Mouse (Mus musculus): ENCODE data around the gene Mettl7b.

Gene Mettl7b

DNA sequence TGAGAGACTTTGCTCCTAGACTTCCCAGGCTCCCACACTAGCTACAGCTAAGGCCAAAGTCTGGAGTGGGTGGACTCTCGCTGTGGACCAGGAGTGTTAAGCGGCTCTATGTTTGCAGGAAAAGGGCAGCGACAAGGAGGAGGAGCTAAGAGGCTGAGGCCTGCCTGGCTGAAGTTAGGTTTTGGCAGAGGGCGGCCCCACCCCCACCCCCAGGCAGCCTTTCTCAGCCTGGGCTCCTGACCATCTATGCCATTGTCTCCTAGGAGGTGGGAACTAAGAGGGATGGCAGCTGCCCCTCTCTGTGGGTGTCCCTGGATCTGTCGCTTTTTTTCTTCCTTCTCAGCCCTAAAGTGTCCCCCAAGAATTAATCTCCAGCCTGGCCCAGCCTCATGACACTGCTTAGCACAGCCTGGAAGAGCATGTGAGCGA, 41.6 kb downstream of the Mettl7b start:
- no peak for DNase-seq (ENCODE audit: low spot score)

DNA sequence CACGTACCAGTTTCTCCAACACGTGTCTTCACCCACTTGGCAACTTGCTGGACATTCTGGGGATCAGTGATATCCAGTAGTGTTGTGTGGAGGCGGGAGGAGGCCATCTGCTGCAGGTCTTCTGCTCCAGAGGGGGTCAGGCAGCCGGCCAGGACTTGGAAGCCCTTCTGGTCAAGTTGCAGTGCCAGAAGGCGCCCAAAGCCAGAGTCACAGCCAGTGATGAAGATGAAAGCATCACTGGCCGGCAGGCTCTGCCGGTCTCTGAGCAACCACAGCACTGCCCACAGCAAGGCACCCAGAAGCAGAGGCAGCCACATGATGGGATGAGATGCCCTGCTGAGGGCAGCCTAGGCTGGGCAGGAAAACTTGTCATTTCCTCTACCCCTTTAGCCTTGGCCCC, 42.5 kb downstream of the Mettl7b start:
- peak; percentile 53 for DNase-seq (ENCODE audit: low spot score)

DNA sequence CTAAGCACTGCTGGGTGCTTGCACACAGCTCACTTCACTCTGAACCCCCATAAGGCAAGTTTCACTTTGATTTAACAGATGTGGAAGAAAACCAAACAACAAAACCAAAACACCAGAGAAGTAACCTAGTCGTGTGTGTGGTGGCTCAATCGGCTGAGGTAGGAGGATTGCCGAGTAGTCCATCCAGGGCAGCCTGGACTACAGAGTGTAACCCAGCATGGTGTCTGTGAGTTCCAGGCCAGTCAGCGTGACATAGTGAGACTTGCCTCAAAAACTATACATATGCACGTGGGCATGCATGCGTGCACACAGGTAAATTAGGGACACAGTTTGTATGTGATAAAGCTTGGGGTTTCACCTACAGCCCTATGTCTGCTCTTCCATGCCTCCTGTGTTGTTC, 43.4 kb downstream of the Mettl7b start:
- no peak for DNase-seq (ENCODE audit: low spot score)

DNA sequence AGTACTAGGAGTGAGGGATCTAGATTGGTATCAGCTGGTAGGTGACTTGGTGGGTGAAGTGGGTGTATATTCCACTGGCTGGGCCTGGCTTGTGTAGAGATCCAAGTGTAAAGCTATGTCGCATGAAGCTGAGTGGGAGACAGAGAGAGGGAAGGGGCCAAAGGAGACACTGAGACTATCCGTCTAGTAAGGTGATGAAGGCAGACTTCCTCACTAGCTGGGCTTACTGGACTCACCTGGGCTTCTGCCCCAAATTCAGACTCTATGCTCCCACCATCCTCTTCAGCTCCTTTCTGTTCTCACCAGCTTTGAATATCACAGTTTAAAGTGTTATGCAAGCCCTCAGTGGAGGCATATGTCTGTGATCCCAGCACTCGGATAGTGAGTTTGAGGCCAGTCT, 44.1 kb downstream of the Mettl7b start:
- DNase-seq (ENCODE audit: low spot score) = no peak

DNA sequence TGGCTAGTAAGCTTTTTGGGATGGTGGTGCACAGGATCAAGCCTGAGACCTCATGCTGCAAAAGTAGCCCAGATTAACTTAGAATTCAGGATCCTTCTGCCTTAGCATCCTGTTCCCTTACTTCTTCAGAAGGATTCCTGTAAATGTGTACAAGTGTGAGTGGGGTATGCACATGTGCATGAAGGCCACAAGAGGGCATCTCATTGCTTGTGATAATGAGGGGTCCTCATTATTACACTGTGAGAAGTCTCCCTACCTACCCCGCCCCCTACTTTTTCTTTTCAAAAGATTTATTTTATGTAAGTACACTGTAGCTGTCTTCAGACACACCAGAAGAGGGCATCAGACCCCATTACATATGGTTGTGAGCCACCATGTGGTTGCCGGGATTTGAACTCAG, 45.2 kb downstream of the Mettl7b start:
- no peak for DNase-seq (ENCODE audit: low spot score)

DNA sequence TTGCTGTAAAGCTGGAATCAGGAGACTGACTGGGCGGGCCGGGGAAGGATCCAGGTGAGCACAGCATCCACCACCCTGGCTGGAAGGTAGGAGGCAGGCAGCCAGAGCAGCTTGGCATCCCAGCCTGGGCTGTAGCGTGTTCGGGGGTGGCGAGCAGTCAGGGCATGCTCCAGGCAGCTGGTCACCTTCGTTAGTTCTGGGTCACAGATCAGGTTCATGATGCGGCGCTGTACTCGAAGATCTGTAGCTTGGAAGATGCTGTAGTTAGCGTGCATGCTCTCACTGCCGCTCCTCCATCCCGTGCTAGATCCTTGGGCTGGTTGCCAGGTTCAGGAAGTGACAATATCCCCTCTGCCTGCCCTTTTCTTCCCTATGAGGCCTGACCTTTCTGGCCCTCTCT, 47.1 kb downstream of the Mettl7b start:
- DNase-seq (ENCODE audit: low spot score) = no peak

DNA sequence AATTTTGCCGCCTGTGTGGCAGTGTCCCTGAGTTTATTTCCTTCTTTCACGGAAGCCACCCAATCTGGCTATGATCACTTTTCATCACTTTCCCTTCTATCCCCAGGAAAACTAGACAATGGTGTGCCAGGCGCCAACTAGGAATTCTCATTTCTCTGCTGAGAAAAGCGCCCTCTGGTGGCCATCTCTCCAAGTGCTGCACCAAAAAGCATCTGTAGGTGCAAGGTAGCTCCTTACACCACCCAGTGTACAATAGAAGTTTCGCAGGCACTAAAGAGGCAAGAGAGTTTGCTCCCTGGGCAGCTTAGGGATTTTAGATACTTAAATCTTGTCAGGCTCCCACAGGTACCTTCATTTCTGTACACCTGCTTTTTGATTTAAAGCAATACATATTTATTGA, 47.6 kb downstream of the Mettl7b start:
- peak; percentile 93 for DNase-seq (ENCODE audit: low spot score)

DNA sequence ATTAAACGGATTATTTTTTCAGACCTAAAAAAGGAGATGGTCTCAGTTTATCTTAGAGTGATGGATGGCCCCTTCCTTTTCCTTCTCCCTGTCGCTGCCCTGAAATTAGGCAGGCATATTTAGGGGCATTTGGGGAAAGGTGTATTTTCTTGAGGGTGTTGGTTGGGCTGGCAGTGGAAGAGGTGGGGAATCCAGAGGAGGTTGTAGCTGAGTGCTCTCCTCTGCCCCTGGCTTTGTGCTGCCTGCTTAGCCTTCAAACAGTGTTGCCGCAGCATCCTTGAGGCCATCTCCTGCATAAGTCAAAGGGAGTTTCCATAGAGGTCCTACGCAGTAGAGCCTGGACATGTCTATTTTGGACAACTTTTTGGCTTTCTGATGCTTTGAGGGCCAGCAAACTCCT, 48.0 kb downstream of the Mettl7b start:
- DNase-seq (ENCODE audit: low spot score) = no peak

DNA sequence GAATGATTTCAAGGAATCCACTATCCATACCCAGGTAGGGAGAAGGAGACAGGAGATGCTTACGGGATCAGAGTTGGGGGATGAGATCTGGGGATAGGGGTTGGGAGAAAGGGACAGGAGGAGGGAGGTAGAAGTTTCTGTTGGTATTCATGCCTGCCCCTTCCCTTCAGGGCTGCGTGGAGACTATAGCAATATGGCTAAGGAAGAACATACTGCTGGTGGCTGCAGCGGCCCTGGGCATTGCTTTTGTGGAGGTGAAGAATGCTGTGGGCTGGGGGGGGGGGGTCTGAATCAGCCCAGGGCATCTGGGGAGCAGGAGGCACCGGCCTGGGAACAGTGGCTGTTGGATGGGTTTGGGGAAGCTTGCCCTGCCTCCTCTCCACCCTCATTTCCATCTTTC, 48.5 kb downstream of the Mettl7b start:
- no peak for DNase-seq (ENCODE audit: low spot score)

DNA sequence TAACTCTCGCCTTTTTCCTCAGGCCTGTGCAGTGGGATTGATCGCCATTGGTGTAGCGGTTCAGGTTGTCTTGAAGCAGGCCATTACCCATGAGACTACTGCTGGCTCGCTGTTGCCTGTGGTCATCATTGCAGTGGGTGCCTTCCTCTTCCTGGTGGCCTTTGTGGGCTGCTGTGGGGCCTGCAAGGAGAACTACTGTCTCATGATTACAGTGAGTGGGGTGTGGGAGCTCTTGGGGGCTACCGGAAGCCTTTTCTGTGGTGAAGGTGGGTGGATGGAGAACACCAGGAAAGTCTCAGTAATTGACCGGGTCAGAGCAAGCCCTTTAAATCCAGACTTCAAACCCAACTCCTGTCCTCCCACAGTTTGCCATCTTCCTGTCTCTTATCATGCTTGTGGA, 49.4 kb downstream of the Mettl7b start:
- no peak for DNase-seq (ENCODE audit: low spot score)

DNA sequence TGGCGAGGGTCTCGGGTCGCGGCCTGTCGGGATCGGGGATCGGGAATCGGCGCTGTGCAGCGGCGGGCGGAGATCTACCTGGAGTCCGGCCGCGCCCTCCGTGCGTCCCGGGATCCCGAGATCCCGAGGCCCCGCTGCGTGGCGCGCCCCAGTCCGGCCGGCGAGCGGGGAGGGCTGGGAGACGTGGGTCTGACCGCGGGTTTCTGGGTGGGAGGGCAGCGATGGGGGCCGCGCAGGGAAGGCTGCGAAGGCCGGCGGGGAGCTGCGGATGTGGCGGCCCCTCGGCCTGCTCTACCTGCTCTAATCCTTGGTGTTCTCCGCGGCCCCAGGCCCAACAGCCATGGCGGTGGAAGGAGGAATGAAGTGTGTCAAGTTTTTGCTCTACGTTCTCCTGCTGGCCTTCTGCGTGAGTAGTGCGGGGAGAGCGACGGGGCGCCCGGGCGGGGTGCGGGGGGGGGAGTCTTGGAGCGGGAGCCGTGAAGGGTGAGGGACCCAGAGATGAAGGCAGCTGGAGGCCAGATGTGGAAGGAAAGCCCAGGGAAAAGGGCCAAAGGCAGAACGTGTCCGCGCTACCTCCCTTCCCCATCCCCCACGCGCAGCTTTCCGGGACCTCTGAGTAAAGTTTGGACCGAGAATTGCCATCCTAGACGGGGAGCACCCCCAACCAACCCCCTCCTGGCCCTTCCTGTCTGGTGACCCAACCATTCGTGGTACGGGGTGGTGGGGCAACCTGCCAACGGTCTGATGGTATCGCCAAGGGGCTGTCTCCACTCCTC, 50.5 kb downstream of the Mettl7b start:
- DNase-seq (ENCODE audit: low spot score) = peak; percentile 71

DNA sequence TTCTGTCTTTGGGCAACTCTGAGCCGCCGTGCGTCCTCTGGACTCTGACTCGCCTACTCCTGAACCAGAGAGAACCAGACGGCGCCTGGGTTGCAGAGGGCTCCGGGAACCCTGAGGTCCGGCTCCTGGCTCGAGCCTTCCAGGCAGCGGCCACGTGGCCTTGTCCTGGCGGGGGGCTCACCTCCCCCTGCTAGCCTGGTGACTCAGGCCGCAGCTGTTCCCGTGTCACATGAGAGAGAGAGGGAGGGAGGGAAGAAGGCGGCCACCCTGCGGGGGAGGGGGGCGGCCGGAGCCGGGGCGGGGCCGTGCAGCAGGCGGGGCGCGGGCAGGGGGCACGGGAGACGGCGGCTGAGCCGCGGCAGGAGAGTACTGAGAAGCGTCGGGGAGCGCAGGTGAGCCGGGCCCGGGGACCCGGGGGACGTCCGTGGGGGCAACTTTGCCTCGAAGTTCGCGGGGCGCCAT, 51.2 kb downstream of the Mettl7b start:
- peak; percentile 85 for DNase-seq (ENCODE audit: low spot score)

DNA sequence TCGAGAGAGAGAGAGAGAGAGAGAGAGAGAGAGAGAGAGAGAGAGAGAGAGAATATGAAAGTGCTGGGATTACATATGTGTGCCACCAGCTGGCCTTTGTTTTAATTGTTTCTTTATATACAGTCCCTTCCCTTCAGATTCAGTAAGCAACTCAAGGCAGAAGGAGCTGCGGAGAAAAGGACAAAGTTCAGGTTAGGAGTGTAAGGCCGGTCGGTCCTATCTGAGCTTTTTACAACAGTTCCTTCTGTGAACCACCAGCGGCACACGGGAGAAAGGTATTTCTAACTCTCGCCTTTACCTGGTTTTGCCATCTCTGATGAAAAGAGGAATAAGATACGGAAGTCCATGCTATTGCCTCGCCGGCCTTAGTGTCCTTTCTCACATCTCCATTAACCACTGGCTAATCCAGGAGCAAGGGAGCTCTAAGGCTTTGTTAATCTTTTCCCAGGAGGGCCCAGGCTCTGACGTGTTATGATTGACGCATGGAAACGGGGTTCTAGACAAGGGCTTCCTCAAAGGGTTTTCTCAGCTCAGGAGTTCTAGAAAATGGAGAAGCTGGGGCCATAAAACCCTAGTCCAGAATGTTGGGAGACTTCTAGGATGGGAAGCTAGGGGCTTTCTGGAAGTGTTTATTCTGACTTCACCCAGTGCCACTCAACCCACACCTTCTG, 51.9 kb downstream of the Mettl7b start:
- no peak for DNase-seq (ENCODE audit: low spot score)
